Mouse (Mus musculus): ENCODE measurements around the gene Supt16.

The Supt16 gene

DNA sequence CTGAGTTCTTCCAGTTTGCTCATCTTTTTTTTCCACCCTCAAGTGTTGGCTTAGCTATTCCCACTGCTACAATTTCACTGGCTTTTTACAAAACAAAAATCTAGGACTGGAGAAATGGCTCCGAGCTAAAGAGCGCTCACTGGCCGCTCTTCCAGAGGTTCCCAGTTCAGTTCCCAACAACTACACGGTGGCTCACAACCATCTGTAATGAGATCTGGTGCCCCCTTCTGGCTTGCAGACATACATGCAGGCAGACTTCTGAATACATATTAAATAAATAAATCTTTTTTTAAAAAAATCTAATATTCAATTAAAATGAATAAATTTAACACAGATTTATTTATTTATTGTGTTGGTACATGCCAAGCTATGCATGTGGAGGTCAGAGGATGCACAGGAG is 50.7 kb downstream of the Supt16 start:
- peak; percentile 56 for DNase-seq (ENCODE audit: low read depth)

DNA sequence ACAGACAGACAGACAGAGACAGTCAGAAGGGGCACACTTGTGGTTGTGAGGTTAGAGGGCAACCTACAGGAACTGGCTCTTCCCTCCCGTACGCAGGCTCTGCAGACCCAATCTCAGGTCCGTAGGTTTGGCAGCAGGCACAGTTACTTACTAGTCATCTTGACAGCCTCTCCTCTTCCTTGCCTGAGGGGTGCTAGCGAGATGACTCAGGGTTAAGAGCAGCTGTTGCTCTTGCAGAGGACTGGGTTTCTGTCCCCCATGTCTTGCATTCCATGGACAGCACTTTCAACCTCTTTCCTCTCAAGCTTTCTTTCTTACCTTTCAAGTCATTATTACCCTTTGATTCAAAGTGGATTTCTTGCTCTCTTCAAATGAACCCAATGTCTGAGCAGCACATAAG is 53.1 kb downstream of the Supt16 start:
- no peak for DNase-seq (ENCODE audit: low read depth)

DNA sequence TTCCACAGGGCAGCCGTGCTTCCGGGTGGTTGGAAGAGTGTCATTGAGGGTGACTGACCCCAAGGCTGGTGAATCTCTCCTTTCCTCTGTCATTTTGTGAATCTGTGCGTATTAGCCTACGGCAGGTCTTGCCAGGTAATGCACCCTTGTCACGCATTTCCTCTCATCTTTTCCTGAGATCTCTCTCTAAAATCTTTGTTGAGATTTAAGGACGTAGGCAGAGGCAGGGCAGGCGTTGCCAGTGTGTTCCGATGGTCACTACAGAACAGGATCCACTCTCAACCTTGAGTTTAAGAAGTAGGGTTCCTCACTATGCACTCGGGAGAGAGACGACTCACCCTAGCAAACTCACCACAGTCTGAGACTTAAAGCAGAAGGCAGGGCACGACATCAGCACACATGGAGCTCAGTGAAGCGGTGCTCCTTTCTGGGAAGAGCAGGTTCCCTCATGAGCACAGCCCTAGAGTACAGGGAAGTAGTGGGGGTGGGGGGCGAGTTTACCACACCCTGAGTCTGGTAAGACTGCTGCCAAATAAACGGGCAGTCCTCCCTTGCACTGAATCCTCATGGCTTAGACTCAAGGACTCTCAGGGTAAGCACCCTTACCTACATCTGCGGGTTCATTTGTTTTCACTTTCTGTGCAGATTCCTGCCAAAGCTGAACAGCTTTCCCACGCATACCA is 55.6 kb downstream of the Supt16 start:
- peak; percentile 18 for DNase-seq (ENCODE audit: low read depth)

DNA sequence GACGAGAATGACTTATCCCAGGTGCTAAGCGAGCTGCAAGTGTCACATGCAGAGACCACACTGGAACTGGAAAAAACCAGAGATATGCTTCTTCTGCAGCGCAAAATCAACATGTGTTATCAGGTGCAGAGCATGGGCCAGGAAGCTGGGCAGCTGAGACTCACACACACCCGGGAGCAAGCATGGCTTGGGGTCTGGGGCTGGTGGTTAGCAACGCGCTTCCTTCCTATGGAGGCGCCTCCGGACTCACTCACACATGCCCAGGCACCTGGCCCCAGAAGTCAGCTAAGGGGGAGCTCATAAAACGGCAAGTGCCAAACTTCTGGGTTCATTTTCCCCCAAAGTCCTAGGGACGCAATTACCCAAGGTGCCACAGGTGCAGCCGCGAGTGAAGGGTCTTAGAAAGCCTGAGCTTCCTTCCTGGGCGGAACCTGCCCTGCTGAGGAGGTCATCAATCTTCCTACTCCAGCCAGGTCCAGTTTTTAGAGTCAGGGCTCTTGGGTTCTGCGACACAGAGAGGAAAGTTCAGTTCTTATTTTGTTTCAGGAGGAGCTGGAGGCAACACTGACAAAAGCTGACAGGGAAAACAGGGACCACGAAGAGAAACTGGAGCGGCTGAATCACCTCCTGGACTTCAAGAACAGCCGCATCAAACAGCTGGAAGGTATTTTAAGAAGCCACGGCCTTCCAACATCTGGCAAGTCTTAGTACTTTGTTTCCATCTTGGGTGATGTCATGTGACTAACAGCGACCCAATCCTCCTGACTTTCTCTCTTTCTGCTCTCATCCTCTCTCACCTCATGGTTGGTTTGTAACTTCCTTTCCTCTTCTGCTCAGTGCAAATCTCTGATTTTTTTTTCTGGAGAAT is 56.4 kb downstream of the Supt16 start:
- peak; percentile 66 for DNase-seq (ENCODE audit: low read depth)

DNA sequence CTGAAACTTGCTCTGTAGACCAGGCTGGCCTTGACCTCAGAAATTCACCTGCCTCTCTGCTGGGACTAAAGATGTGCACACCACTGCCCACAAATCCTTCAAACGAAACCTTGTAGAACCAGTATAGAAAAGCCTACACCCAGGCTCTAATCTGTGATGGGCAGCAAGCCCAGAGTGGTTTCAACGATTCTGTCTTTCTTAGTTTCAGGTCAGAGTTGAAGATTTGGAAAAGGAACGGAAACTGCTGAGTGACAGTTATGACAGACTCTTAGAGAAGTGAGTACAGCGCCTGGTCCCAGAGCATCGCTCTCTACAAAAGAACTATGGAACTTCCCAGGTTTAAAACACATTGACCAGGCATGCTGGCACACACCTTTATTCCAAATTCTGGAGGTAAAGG is 63.6 kb downstream of the Supt16 start:
- DNase-seq (ENCODE audit: low read depth): no peak

DNA sequence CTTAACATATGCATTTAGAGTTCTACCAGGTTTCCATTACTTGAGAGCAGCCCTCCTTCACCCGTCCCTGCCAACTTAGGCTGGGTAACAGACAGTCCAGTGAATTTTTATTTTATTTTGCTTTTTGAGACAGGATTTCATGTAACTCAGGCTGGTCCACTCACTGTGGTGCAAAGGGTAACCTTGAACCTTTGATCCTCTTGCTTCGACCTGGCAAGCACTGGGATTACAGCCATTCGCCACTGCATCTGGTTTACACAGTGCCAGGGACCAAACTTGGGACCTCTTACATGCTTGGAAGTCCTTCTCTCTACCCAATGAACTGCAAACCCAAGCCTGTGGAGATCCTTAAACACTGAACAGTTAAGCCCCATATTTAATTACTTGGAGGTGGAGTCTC is 72.6 kb downstream of the Supt16 start:
- no peak for DNase-seq (ENCODE audit: low read depth)

DNA sequence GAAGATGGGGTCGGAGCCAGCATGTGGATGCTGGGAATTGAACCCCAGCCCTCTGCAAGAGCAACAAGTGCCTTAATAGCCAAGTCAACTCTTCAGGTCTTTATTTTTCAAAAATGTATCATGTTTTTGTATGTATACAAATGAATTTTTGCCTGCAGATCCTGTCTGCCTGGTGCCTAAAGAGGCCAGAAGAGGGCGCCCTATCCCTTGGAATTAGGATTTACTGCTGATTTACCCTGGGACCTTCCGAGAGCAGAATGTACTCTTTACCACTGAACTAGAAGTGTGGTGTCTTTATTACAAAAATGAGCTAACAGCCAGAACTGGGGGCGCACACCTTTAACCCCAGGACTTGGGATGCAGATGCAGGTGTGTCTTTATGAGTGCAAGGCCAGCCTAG is 73.3 kb downstream of the Supt16 start:
- DNase-seq (ENCODE audit: low read depth): peak; percentile 80

DNA sequence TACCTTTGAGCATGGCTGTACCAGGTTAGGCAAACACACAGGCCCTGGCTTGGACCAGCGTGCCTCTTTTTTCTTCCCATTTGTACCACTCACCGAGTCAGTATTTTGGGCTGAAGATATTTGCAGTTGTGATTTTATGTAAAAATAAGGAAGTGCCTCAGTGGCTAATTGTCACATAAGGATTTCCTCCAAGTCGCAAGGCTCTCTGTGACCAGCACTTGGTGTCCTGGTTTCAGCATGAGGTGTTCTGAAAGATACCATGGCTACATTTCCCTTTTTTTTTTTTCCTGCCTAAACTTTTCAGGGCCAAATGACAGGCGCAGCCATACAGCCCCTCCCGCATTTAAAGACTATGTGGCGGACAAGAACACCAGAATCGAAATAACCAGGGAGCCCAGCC is 77.0 kb downstream of the Supt16 start:
- DNase-seq (ENCODE audit: low read depth): no peak

DNA sequence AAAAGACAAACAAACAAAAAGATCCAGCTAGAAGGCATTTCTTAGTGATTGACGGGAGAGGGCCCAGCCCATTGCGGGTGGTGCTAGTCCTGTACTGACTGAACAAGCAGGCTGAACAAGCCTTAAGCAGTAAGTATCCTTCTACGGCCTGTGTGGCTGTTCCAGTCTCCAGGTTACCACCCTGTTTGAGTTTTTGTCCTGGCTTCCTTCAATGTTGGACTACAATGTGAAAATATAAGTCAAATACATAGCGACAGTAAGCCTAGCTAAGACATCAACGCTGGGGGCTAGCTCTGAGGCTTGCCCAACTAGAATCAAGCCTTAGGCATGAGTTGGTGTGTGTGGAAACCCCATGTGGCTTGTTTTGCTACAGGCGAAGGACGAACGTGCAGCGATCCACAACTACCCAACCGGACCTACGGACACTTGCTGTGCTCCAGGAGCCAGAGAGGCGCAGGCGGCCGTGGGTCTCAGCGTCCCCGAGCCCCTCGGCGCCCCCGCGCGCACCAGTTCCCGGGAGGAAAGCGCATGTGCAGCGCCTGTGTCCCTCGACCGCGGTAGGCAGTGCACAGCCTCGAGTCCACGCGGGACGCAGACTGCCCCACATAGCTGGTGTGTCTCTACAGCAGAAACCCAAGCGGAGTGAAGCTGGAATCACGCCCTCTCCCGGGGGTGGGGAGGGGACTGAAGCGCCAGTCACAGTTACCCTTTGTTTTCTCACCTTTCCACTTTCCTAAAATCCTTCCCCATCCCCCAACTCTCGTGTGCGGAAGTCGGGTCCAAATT is 78.2 kb downstream of the Supt16 start:
- DNase-seq (ENCODE audit: low read depth): no peak

DNA sequence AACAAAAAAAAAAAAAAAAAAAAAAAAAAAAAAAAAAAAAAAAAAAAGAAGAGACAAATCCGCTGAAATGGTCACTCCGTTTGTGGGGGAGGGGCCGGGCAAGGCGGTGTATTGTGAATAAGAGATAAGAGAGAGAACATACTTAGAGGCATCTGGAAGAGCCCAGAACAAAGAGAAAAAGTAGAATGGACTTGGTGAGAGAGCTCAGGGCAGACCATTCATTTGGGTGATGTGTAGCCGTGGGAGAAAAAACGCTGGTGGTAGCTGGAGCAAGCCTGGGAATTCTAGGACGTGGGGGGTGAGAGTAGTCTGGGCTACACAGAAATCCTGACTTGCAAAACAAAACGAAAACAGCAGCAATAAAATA is 78.8 kb downstream of the Supt16 start:
- no peak for DNase-seq (ENCODE audit: low read depth)

DNA sequence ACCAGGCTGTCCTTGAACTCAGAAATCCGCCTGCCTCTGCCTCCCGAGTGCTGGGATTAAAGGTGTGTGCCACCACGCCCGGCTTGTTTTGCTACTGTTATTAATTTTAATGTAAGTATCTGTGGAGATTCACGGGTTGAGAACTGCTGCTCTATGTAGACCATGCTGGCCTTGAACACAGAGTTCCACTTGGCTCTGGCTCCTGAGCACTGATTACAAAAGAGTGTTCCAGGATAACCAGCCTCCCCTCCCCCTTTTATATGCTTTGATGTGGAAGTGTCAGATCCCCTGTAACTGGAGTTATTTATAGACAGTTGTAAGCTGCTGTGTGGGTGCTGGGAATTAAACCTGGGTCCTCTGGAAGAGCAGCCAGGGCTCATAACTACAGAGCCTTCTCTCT is 80.0 kb downstream of the Supt16 start:
- no peak for DNase-seq (ENCODE audit: low read depth)

DNA sequence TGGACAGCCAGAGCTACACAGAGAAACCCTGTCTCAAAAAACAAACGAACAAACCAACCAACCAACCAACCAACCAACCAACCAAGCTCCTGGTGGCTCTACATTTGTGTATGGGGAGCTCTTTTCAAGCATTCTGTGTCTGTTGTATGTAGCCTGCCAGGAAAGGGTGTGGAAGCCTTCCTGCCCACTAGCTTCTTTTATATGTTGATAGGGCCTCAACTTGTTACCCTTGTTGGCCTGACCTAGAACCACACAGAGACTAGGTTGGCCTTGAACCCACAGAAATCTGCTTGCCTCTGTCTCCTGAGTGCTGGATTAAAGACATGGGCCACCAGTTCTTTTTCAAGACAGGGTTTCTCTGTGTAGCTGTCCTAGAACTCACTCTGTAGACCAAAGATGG is 83.1 kb downstream of the Supt16 start:
- DNase-seq (ENCODE audit: low read depth): no peak

Data from 416B (cell line).